Mouse (Mus musculus) MEL (cell line): ENCODE measurements around the gene Mgst3. TPM values are rescaled to one million over a fixed set of nuclear protein-coding genes. Genes with fewer than 3 reads are reported as not detected.

Experiments used
- DNase-seq: peaks from one replicate; pipeline ENCODE4 v3.0.0; 2011; ENCODE audit warnings: low read depth, low spot score
- H3K27ac ChIP-seq: 2 replicates; pipeline ENCODE4 v1.5.1; 2012; ENCODE audit warnings: low read depth, mild to moderate bottlenecking, control low read depth, low read length, moderate library complexity; ENCODE audit not compliant: control insufficient read depth
- H3K27me3 ChIP-seq, 2 experiments: fragments of 150-350 bp in 1 of 2; sonication (generic) in 1 of 2; 2 replicates each; pipeline ENCODE4 v1.6.1; 2012; ENCODE audit warnings: low read length in 2 of 2, mild to moderate bottlenecking in 2 of 2, improper control_type of control experiment in 1 of 2, moderate library complexity in 1 of 2; ENCODE audit not compliant: insufficient read depth in 2 of 2, control insufficient read depth in 1 of 2
- H3K36me3 ChIP-seq, 2 experiments: 2 replicates each; pipeline ENCODE4 v1.6.1; 2012 to 2014; ENCODE audit warnings: low read length in 2 of 2, improper control_type of control experiment in 1 of 2, inconsistent platforms in 1 of 2, mild to moderate bottlenecking in 1 of 2; ENCODE audit not compliant: insufficient read depth in 2 of 2, control insufficient read depth in 1 of 2
- H3K4me1 ChIP-seq, 2 experiments: fragments of 150-350 bp in 1 of 2; sonication (generic) in 1 of 2; 2 replicates each; pipeline ENCODE4 v1.6.1; 2012; ENCODE audit warnings: low read length in 2 of 2, improper control_type of control experiment in 1 of 2, mild to moderate bottlenecking in 1 of 2; ENCODE audit not compliant: insufficient read depth in 2 of 2, control insufficient read depth in 1 of 2
- H3K4me3 ChIP-seq, 2 experiments: fragments of 150-350 bp in 1 of 2; sonication (generic) in 1 of 2; 2 replicates each; pipeline ENCODE4 v1.5.1; 2012; ENCODE audit warnings: low read depth in 2 of 2, low read length in 2 of 2, mild to moderate bottlenecking in 2 of 2, moderate library complexity in 2 of 2, control low read depth in 1 of 2, improper control_type of control experiment in 1 of 2; ENCODE audit not compliant: control insufficient read depth in 1 of 2, insufficient read depth in 1 of 2
- H3K79me2 ChIP-seq: 2 replicates; pipeline ENCODE4 v1.6.1; 2012; ENCODE audit warnings: mild to moderate bottlenecking, low read length, moderate library complexity; ENCODE audit not compliant: control insufficient read depth, poor library complexity, insufficient read depth
- H3K9ac ChIP-seq: 2 replicates; pipeline ENCODE4 v1.6.1; 2012; ENCODE audit warnings: low read depth, mild to moderate bottlenecking, control low read depth, low read length, moderate library complexity; ENCODE audit not compliant: control insufficient read depth, poor library complexity, severe bottlenecking
- H3K9me3 ChIP-seq: fragments of 150-350 bp; sonication (generic); replicated peaks from 2 replicates; pipeline ENCODE4 v1.6.1; 2012; ENCODE audit warnings: mild to moderate bottlenecking, low read length, improper control_type of control experiment, moderate library complexity; ENCODE audit not compliant: insufficient read depth
- CHD1 ChIP-seq: IDR thresholded peaks from 2 replicates; pipeline ENCODE4 v1.6.1; 2012; ENCODE audit warnings: low read depth, mild to moderate bottlenecking, inconsistent platforms, low read length, improper control_type of control experiment
- CHD2 ChIP-seq: IDR thresholded peaks from 2 replicates; pipeline ENCODE4 v1.6.1; 2011; ENCODE audit warnings: low read length, improper control_type of control experiment
- CTCF ChIP-seq, 3 experiments: IDR thresholded peaks in 2 of 3; conservative IDR thresholded peaks in 1 of 3; 2 replicates each; pipeline ENCODE4 v1.5.1; 2011 to 2012; ENCODE audit warnings: low read length in 3 of 3, low read depth in 2 of 3, mild to moderate bottlenecking in 2 of 3, improper control_type of control experiment in 1 of 3, inconsistent platforms in 1 of 3, mixed read lengths in 1 of 3, moderate library complexity in 1 of 3; ENCODE audit not compliant: control insufficient read depth in 1 of 3, insufficient read depth in 1 of 3, poor library complexity in 1 of 3, severe bottlenecking in 1 of 3
- E2F4 ChIP-seq: IDR thresholded peaks from 2 replicates; pipeline ENCODE4 v1.6.1; 2011; ENCODE audit warnings: low read depth, low read length, improper control_type of control experiment, borderline replicate concordance
- ELF1 ChIP-seq: IDR thresholded peaks from 2 replicates; pipeline ENCODE4 v1.6.1; 2014; ENCODE audit warnings: low read depth, mild to moderate bottlenecking, inconsistent platforms, low read length, improper control_type of control experiment, moderate library complexity
- EP300 ChIP-seq, 2 experiments: IDR thresholded peaks; 2 replicates each; pipeline ENCODE4 v1.6.1; 2011; ENCODE audit warnings: improper control_type of control experiment in 2 of 2, low read length in 2 of 2, low read depth in 1 of 2, mild to moderate bottlenecking in 1 of 2
- ETS1 ChIP-seq: IDR thresholded peaks from 2 replicates; pipeline ENCODE4 v1.6.1; 2012; ENCODE audit warnings: low read depth, mild to moderate bottlenecking, inconsistent platforms, low read length, improper control_type of control experiment, moderate library complexity
- GATA1 ChIP-seq: IDR thresholded peaks from 2 replicates; pipeline ENCODE4 v1.6.1; 2011; ENCODE audit warnings: low read depth, low read length, improper control_type of control experiment
- HCFC1 ChIP-seq: IDR thresholded peaks from 2 replicates; pipeline ENCODE4 v1.6.1; 2012; ENCODE audit warnings: low read depth, mild to moderate bottlenecking, inconsistent platforms, low read length, improper control_type of control experiment, moderate library complexity
- KAT2A ChIP-seq: conservative IDR thresholded peaks from 2 replicates; pipeline ENCODE4 v1.6.1; 2012; ENCODE audit warnings: low read depth, low read length, improper control_type of control experiment, inconsistent platforms
- MAFK ChIP-seq: IDR thresholded peaks from 2 replicates; pipeline ENCODE4 v1.6.1; 2011; ENCODE audit warnings: low read depth, mild to moderate bottlenecking, low read length, improper control_type of control experiment, borderline replicate concordance
- MAX ChIP-seq: IDR thresholded peaks from 2 replicates; pipeline ENCODE4 v1.6.1; 2011; ENCODE audit warnings: low read length, improper control_type of control experiment
- MAZ ChIP-seq: IDR thresholded peaks from 2 replicates; pipeline ENCODE4 v1.6.1; 2012; ENCODE audit warnings: low read depth, mild to moderate bottlenecking, inconsistent platforms, low read length, improper control_type of control experiment
- MEF2A ChIP-seq: IDR thresholded peaks from 2 replicates; pipeline ENCODE4 v1.6.1; 2014; ENCODE audit warnings: low read depth, mild to moderate bottlenecking, inconsistent platforms, low read length, improper control_type of control experiment; ENCODE audit not compliant: poor library complexity, insufficient replicate concordance, severe bottlenecking; ENCODE audit errors: extremely low read depth
- MXI1 ChIP-seq: IDR thresholded peaks from 2 replicates; pipeline ENCODE4 v1.6.1; 2011; ENCODE audit warnings: mild to moderate bottlenecking, low read depth, low read length, improper control_type of control experiment
- MYC ChIP-seq: IDR thresholded peaks from 2 replicates; pipeline ENCODE4 v1.6.1; 2011; ENCODE audit warnings: low read depth, mild to moderate bottlenecking, low read length, improper control_type of control experiment, moderate library complexity
- NELFE ChIP-seq: IDR thresholded peaks from 2 replicates; pipeline ENCODE4 v1.6.1; 2011; ENCODE audit warnings: low read depth, low read length, improper control_type of control experiment
- NRF1 ChIP-seq: IDR thresholded peaks from 2 replicates; pipeline ENCODE4 v1.6.1; 2014; ENCODE audit warnings: low read depth, mild to moderate bottlenecking, inconsistent platforms, low read length, improper control_type of control experiment, moderate library complexity; ENCODE audit not compliant: poor library complexity, insufficient read depth, severe bottlenecking
- POLR2A ChIP-seq, 2 experiments: IDR thresholded peaks; 2 replicates each; pipeline ENCODE4 v1.6.1; 2011 to 2012; ENCODE audit warnings: low read length in 2 of 2, mild to moderate bottlenecking in 2 of 2, control low read depth in 1 of 2, improper control_type of control experiment in 1 of 2, low read depth in 1 of 2, moderate library complexity in 1 of 2; ENCODE audit not compliant: control insufficient read depth in 1 of 2, insufficient read depth in 1 of 2, poor library complexity in 1 of 2
- POLR2AphosphoS2 ChIP-seq: IDR thresholded peaks from 2 replicates; pipeline ENCODE4 v1.6.1; 2011; ENCODE audit warnings: low read length, improper control_type of control experiment
- POLR2AphosphoS5 ChIP-seq: IDR thresholded peaks from 2 replicates; pipeline ENCODE4 v1.6.1; 2012; ENCODE audit warnings: low read depth, borderline replicate concordance, mild to moderate bottlenecking, inconsistent platforms, low read length, moderate library complexity, mixed read lengths
- RAD21 ChIP-seq: IDR thresholded peaks from 2 replicates; pipeline ENCODE4 v1.6.1; 2011; ENCODE audit warnings: mild to moderate bottlenecking, low read depth, low read length, improper control_type of control experiment
- RCOR1 ChIP-seq: IDR thresholded peaks from 2 replicates; pipeline ENCODE4 v1.6.1; 2012; ENCODE audit warnings: low read depth, mild to moderate bottlenecking, inconsistent platforms, low read length, improper control_type of control experiment
- SIN3A ChIP-seq: IDR thresholded peaks from 2 replicates; pipeline ENCODE4 v1.6.1; 2012; ENCODE audit warnings: low read length, improper control_type of control experiment, inconsistent platforms
- SMC3 ChIP-seq: IDR thresholded peaks from 2 replicates; pipeline ENCODE4 v1.6.1; 2011; ENCODE audit warnings: low read depth, low read length, improper control_type of control experiment
- TAL1 ChIP-seq: IDR thresholded peaks from 2 replicates; pipeline ENCODE4 v1.6.1; 2012; ENCODE audit warnings: mild to moderate bottlenecking, inconsistent platforms, low read length, moderate library complexity, mixed read lengths
- TBP ChIP-seq: IDR thresholded peaks from 2 replicates; pipeline ENCODE4 v1.8.0; 2011; ENCODE audit warnings: low read depth, low read length, improper control_type of control experiment
- TCF12 ChIP-seq: IDR thresholded peaks from 2 replicates; pipeline ENCODE4 v1.6.1; 2014; ENCODE audit warnings: low read depth, mild to moderate bottlenecking, inconsistent platforms, low read length, improper control_type of control experiment, moderate library complexity
- UBTF ChIP-seq: IDR thresholded peaks from 2 replicates; pipeline ENCODE4 v1.6.1; 2012; ENCODE audit warnings: low read depth, mild to moderate bottlenecking, inconsistent platforms, low read length, improper control_type of control experiment, moderate library complexity, borderline replicate concordance; ENCODE audit not compliant: insufficient read depth
- USF1 ChIP-seq: IDR thresholded peaks from 2 replicates; pipeline ENCODE4 v1.6.1; 2014; ENCODE audit warnings: low read depth, mild to moderate bottlenecking, inconsistent platforms, low read length, improper control_type of control experiment, moderate library complexity
- ZC3H11A ChIP-seq: IDR thresholded peaks from 2 replicates; pipeline ENCODE4 v1.6.1; 2012; ENCODE audit warnings: low read depth, mild to moderate bottlenecking, inconsistent platforms, low read length, improper control_type of control experiment
- ZMIZ1 ChIP-seq: IDR thresholded peaks from 2 replicates; pipeline ENCODE4 v1.6.1; 2012; ENCODE audit warnings: low read depth, mild to moderate bottlenecking, inconsistent platforms, low read length, improper control_type of control experiment, moderate library complexity
- polyA plus RNA-seq, 2 experiments: library from polyadenylated mRNA; stranded (reverse) in 1 of 2; unstranded in 1 of 2; fragments of >175 nt in 1 of 2; fragments of >200 nt in 1 of 2; gene quantifications; 2 replicates each; pipeline versions ENCODE4 v1.2.1 to v1.2.4; 2012; ENCODE audit warnings: low replicate concordance in 2 of 2, low read depth in 1 of 2; ENCODE audit not compliant: insufficient read length in 2 of 2, insufficient read depth in 1 of 2, missing spikeins in 1 of 2
- total RNA-seq: library from RNA; depleted of rRNA; stranded (reverse); fragments of 300-350 nt; gene quantifications from 2 replicates; pipeline ENCODE4 v1.2.3, GENCODE M21; 2012

Mgst3 gene
- total and polyA plus RNA-seq, 3 experiments, result 17.0 to 33.2 TPM; not detected in 1

DNA sequence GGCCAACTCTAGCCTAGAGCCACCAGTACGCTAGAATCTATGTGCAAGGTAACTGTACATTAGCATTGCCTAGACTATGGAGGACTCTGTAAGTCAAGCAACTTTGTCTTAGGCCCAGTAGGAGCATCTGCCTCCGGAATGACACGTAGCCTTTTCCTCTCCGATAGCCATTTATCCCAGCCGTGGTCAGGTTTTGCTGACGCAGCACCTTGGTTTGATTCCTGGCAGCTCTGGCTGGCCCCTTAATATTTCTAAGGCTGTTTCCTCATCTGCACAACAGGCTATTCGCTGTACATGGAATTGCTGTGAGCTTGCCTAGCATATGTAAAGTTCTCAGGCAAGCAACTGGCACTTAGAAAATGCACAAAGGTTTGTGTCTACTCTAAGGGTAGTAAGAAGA is 20.9 kb downstream of the Mgst3 start:
- H3K79me2 ChIP-seq, result no peaks in the 10 kb centered on the region
- peaks cover 0 to 2% of the 10 kb centered on the region in 2 experiments; a peak in 2 of 4 replicates for H3K4me1 ChIP-seq
- no peak overlapping the region for H3K27ac ChIP-seq
- DNase-seq, result no peak
- no peaks in the 10 kb centered on the region for H3K9me3 ChIP-seq
- peaks cover 2 to 3% of the 10 kb centered on the region in 2 experiments; a peak in 3 of 4 replicates for H3K36me3 ChIP-seq
- no peak overlapping the region for H3K9ac ChIP-seq
- TF ChIP-seq HCFC1 (no peak), USF1 (no peak), SIN3A (no peak), POLR2A (IDR thresholded peaks at IDR 0.05; ENCODE audit: control insufficient read depth in 1 of 2, insufficient read depth in 1 of 2, low read depth in 1 of 2, low read length in 2 of 2, poor library complexity in 1 of 2) (no peak), SMC3 (no peak), GATA1 (no peak), MYC (no peak)
- H3K27me3 ChIP-seq, result no peaks in the 10 kb centered on the region
- no peak overlapping the region for H3K4me3 ChIP-seq

DNA sequence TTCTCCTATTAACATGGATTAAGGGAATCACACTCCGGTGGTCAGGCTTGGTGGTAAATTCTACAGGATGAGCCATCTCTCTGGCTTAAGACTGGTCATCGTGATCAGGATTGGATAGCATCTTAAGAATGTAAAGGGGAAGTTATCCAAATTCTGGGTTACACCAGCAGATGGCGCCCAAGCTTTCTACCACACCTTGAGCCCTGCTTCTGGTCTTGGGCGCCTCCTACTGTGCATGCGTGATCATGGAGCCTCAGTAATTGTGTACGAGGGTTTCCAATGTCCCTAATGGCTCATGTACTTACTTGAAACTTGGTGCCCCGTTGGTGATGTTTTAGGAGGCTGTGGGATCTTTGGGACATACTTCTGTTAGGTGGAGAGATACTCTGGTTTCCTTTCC is 23.7 kb downstream of the Mgst3 start:
- no peaks in the 10 kb centered on the region for H3K79me2 ChIP-seq
- H3K27me3 ChIP-seq, result no peaks in the 10 kb centered on the region
- H3K4me3 ChIP-seq, result no peak overlapping the region
- peaks cover 3 to 4% of the 10 kb centered on the region in 2 experiments; a peak in 3 of 4 replicates for H3K36me3 ChIP-seq
- no peaks in the 10 kb centered on the region for H3K9me3 ChIP-seq
- H3K4me1 ChIP-seq, result peaks cover 0 to 2% of the 10 kb centered on the region in 2 experiments; a peak in 2 of 4 replicates
- H3K9ac ChIP-seq, result no peak overlapping the region
- peak; percentile 93 for DNase-seq
- H3K27ac ChIP-seq, result no peak overlapping the region
- TF ChIP-seq TBP (no peak), UBTF (no peak), EP300 (IDR thresholded peaks at IDR 0.05; ENCODE audit: low read depth in 1 of 2, low read length in 2 of 2) (no peak), RCOR1 (no peak), CTCF (IDR thresholded peaks at IDR 0.05 in 2 of 3, conservative IDR thresholded peaks at IDR 0.05 in 1 of 3; ENCODE audit: control insufficient read depth in 1 of 3, insufficient read depth in 1 of 3, low read depth in 2 of 3, low read length in 3 of 3, poor library complexity in 1 of 3, severe bottlenecking in 1 of 3) (peak in 2 of 3 experiments; percentile 87 to 95; a peak in 5 of 6 replicates), MAZ (no peak), ZC3H11A (peak; percentile 79), POLR2AphosphoS5 (no peak), KAT2A (no peak), POLR2AphosphoS2 (no peak), GATA1 (no peak), USF1 (no peak), ZMIZ1 (no peak), MEF2A (no peak), RAD21 (peak; percentile 82), SMC3 (peak; percentile 92), TCF12 (no peak), NELFE (no peak), MXI1 (no peak), POLR2A (IDR thresholded peaks at IDR 0.05; ENCODE audit: control insufficient read depth in 1 of 2, insufficient read depth in 1 of 2, low read depth in 1 of 2, low read length in 2 of 2, poor library complexity in 1 of 2) (no peak), ELF1 (no peak), CHD1 (no peak), TAL1 (no peak), E2F4 (no peak), CHD2 (no peak), ETS1 (no peak), MAFK (no peak), MAX (no peak; the same call in 1 of the 2 replicates), NRF1 (peak; percentile 30; the same call in 1 of the 2 replicates)
